ENCODE assay signal across 10 mouse cellular contexts in genomic region chr2:92387646-92388045, GRCm38 (mm10). TPM values are rescaled to one million over a fixed set of nuclear protein-coding genes. Genes with fewer than 3 reads are reported as not detected.
DNase-seq lines count a peak whose midpoint lies in the region; ATAC-seq lines count a peak whose summit lies in the region.
"Had no signal": no experiment of that assay in that cellular context is flagged by ENCODE, and none has a peak within 500 bp of the region (broad histone marks: within the 10 kb centered on the region; RNA-seq: fewer than 3 reads in every experiment).

No protein-coding gene starts in this region.

- peak overlapping the region; percentile 89; the same call in 1 of the 2 replicates for H3K27ac ChIP-seq in forebrain, embryonic 10.5 days
- H3K27ac ChIP-seq in hindbrain, embryonic 16.5 days (ENCODE audit: low read depth, low read length), result no peak overlapping the region
- H3K27ac ChIP-seq in neural tube, embryonic 14.5 days (ENCODE audit: low read depth, low read length), result no peak overlapping the region

- no peak for ATAC-seq in hindbrain, embryonic 16.5 days
- ATAC-seq in neural tube, embryonic 14.5 days (ENCODE audit: low read depth), result no peak

- H3K36me3 ChIP-seq in forebrain, embryonic 10.5 days (replicated peaks), result peaks cover 61% of the 10 kb centered on the region
- H3K36me3 ChIP-seq in hindbrain, embryonic 16.5 days (ENCODE audit: control insufficient read depth, insufficient read depth, low read length), result peaks cover 35% of the 10 kb centered on the region
- H3K36me3 ChIP-seq in neural tube, embryonic 14.5 days (ENCODE audit: control insufficient read depth, insufficient read depth, low read length), result peaks cover 39% of the 10 kb centered on the region

- H3K27me3 ChIP-seq in forebrain, embryonic 10.5 days (ENCODE audit: poor library complexity, severe bottlenecking), result 0 out of 2 replicates have a peak, but pooled peaks cover 4% of the 10 kb centered on the region
- H3K27me3 ChIP-seq in hindbrain, embryonic 16.5 days (replicated peaks; ENCODE audit: control insufficient read depth, insufficient read depth, low read length), result no peaks in the 10 kb centered on the region
- no peaks in the 10 kb centered on the region for H3K27me3 ChIP-seq in neural tube, embryonic 14.5 days (ENCODE audit: control insufficient read depth, insufficient read depth, low read length)

- H3K4me2 ChIP-seq in hindbrain, embryonic 16.5 days (ENCODE audit: low read length), result peak overlapping the region; percentile 88
- H3K4me2 ChIP-seq in neural tube, embryonic 14.5 days (ENCODE audit: low read depth, low read length), result peak overlapping the region; percentile 58

- no peaks in the 10 kb centered on the region for H3K9me3 ChIP-seq in forebrain, embryonic 10.5 days
- H3K9me3 ChIP-seq in hindbrain, embryonic 16.5 days (ENCODE audit: control insufficient read depth, low read length), result no peaks in the 10 kb centered on the region
- no peaks in the 10 kb centered on the region for H3K9me3 ChIP-seq in neural tube, embryonic 14.5 days (ENCODE audit: control insufficient read depth, low read length)

- DNase-seq in layer of hippocampus, adult 8-10 months (ENCODE audit: low spot score in 2 of 2), result peak; percentile 62 to 83
- no peak for DNase-seq in layer of hippocampus, postnatal 14 days (ENCODE audit: low spot score in 2 of 2)
- no peak for DNase-seq in forebrain, embryonic 10.5 days (ENCODE audit: extremely low spot score, low spot score)
- DNase-seq in T-cell, adult 2 months (ENCODE audit: low spot score), result no peak
- DNase-seq in embryo, embryonic 11 days, result no peak
- DNase-seq in cerebellum, adult 11 months, result no peak
- DNase-seq: liver had no signal

- H3K4me1 ChIP-seq in forebrain, embryonic 10.5 days, result peaks cover 63% of the 10 kb centered on the region
- peaks cover 45% of the 10 kb centered on the region for H3K4me1 ChIP-seq in hindbrain, embryonic 16.5 days (ENCODE audit: control insufficient read depth, insufficient read depth, low read depth, low read length)
- H3K4me1 ChIP-seq in neural tube, embryonic 14.5 days (ENCODE audit: control insufficient read depth, insufficient read depth, low read length), result peaks cover 47% of the 10 kb centered on the region

- 81% methylated on average over 4 of the region's 4 CpGs for WGBS in forebrain, embryonic 10.5 days
- 57% methylated on average over 4 of the region's 4 CpGs for WGBS in hindbrain, embryonic 16.5 days
- 68% methylated on average over 4 of the region's 4 CpGs for WGBS in neural tube, embryonic 14.5 days

- peak overlapping the region; percentile 90 for H3K4me3 ChIP-seq in forebrain, embryonic 10.5 days
- peak overlapping the region; percentile 81 for H3K4me3 ChIP-seq in hindbrain, embryonic 16.5 days (ENCODE audit: low read length)
- H3K4me3 ChIP-seq in neural tube, embryonic 14.5 days (ENCODE audit: low read depth, low read length), result no peak overlapping the region

- H3K9ac ChIP-seq in hindbrain, embryonic 16.5 days (ENCODE audit: low read depth, low read length), result peak overlapping the region; percentile 4; the same call in 1 of the 2 replicates
- H3K9ac ChIP-seq in neural tube, embryonic 14.5 days (replicated peaks; ENCODE audit: low read depth, low read length), result 0 out of 2 replicates have a peak overlapping the region, but pooled peaks have one; percentile 28

RNA-seq across cellular contexts. Expression of gene 1700029I15Rik, which starts 5.3 kb away (rescaled TPM):
- total RNA-seq in layer of hippocampus, adult 8-10 months (2022), result 1 to 10 TPM; 4.4 to 8.1 (median 6.4) TPM
- total RNA-seq in layer of hippocampus, postnatal 14 days (2021), result 1 to 10 TPM; 4.5 to 5.4 TPM
- polyA plus RNA-seq in forebrain, embryonic 10.5 days (2016; fragmentation: Nextera tagmentation; extraction: Ambion mirVana), result 3.9 and 4.4 TPM in 2 replicates
- 5.8 and 7.7 TPM in 2 replicates for polyA plus RNA-seq in hindbrain, embryonic 16.5 days (2015; fragmentation: Nextera tagmentation; extraction: Ambion mirVana)
- 3.9 and 4.2 TPM in 2 replicates for polyA plus RNA-seq in neural tube, embryonic 14.5 days (2014; fragmentation: Nextera tagmentation; extraction: Ambion mirVana)

RNA-seq across cellular contexts. Expression of gene Large2, which starts 13.0 kb away (rescaled TPM):
- total RNA-seq in layer of hippocampus, adult 8-10 months (2022), result 1 to 10 TPM in 3 of 4 experiments, under 1 TPM in 1; 0.54 to 1.9 (median 1.2) TPM
- total RNA-seq in layer of hippocampus, postnatal 14 days (2021), result 1 to 10 TPM in 1 of 2 experiments, not detected in 1; 1.7 TPM
- polyA plus RNA-seq in forebrain, embryonic 10.5 days (2016; fragmentation: Nextera tagmentation; extraction: Ambion mirVana), result 31.9 and 33.5 TPM in 2 replicates
- polyA plus RNA-seq in hindbrain, embryonic 16.5 days (2015; fragmentation: Nextera tagmentation; extraction: Ambion mirVana), result 1.7 and 2.3 TPM in 2 replicates
- 0.97 and 2.2 TPM in 2 replicates for polyA plus RNA-seq in neural tube, embryonic 14.5 days (2014; fragmentation: Nextera tagmentation; extraction: Ambion mirVana)
- total RNA-seq: MEL had no signal

RNA-seq across cellular contexts. Expression of gene Pex16, which starts 13.2 kb away (rescaled TPM):
- total RNA-seq in layer of hippocampus, adult 8-10 months (2022), result 10 to 100 TPM; 31.2 to 36.1 (median 33.9) TPM
- 10 to 100 TPM; 32.4 to 37.7 TPM for total RNA-seq in layer of hippocampus, postnatal 14 days (2021)
- polyA plus RNA-seq in forebrain, embryonic 10.5 days (2016; fragmentation: Nextera tagmentation; extraction: Ambion mirVana), result 23.8 and 24.6 TPM in 2 replicates
- polyA plus RNA-seq in hindbrain, embryonic 16.5 days (2015; fragmentation: Nextera tagmentation; extraction: Ambion mirVana), result 43.5 and 45.6 TPM in 2 replicates
- 32.4 and 37.0 TPM in 2 replicates for polyA plus RNA-seq in neural tube, embryonic 14.5 days (2014; fragmentation: Nextera tagmentation; extraction: Ambion mirVana)

RNA-seq across cellular contexts. Expression of gene Mapk8ip1, which starts 13.4 kb away (rescaled TPM):
- 100 to 1,000 TPM; 287 to 306 (median 298) TPM for total RNA-seq in layer of hippocampus, adult 8-10 months (2022)
- 100 to 1,000 TPM; 386 to 394 TPM for total RNA-seq in layer of hippocampus, postnatal 14 days (2021)
- 47.0 and 48.1 TPM in 2 replicates for polyA plus RNA-seq in forebrain, embryonic 10.5 days (2016; fragmentation: Nextera tagmentation; extraction: Ambion mirVana)
- polyA plus RNA-seq in hindbrain, embryonic 16.5 days (2015; fragmentation: Nextera tagmentation; extraction: Ambion mirVana), result 112 and 130 TPM in 2 replicates
- polyA plus RNA-seq in neural tube, embryonic 14.5 days (2014; fragmentation: Nextera tagmentation; extraction: Ambion mirVana), result 51.8 and 64.3 TPM in 2 replicates

RNA-seq across cellular contexts. Expression of gene Cry2, which starts 46.2 kb away (rescaled TPM):
- total RNA-seq in layer of hippocampus, adult 8-10 months (2022), result 100 to 1,000 TPM; 105 to 117 (median 110) TPM
- total RNA-seq in layer of hippocampus, postnatal 14 days (2021), result 100 to 1,000 TPM in 1 of 2 experiments, 10 to 100 TPM in 1; 89.0 to 110 TPM
- polyA plus RNA-seq in forebrain, embryonic 10.5 days (2016; fragmentation: Nextera tagmentation; extraction: Ambion mirVana), result 25.5 and 27.3 TPM in 2 replicates
- 51.4 and 53.2 TPM in 2 replicates for polyA plus RNA-seq in hindbrain, embryonic 16.5 days (2015; fragmentation: Nextera tagmentation; extraction: Ambion mirVana)
- polyA plus RNA-seq in neural tube, embryonic 14.5 days (2014; fragmentation: Nextera tagmentation; extraction: Ambion mirVana), result 41.7 and 43.5 TPM in 2 replicates

Comparison
In these comparisons a context has a peak if more than half of its experiments do, and no peak if none do; other contexts are left out.
1. DNase-seq: peak in layer of hippocampus, adult 8-10 months (2 of 2); none in layer of hippocampus, postnatal 14 days (0 of 2), forebrain, embryonic 10.5 days (single experiment), T-cell, adult 2 months (single experiment), embryo, embryonic 11 days (single experiment) and cerebellum, adult 11 months (single experiment).